Mouse (Mus musculus): ENCODE measurements around the gene Trpm6. TPM values are rescaled to one million over a fixed set of nuclear protein-coding genes. Genes with fewer than 3 reads are reported as not detected.

The Trpm6 gene
- polyA plus RNA-seq, 1 experiment from 2014 or later: 0.27 TPM

GRCm38 (mm10) chr19:18757706-18758105 is 7.9 kb downstream of the Trpm6 start:
- H3K4me1 ChIP-seq (ENCODE audit: control insufficient read depth, insufficient read depth, low read length): no peaks in the 10 kb centered on the region
- ATAC-seq (ENCODE audit: low read depth): no peak
- H3K36me3 ChIP-seq (ENCODE audit: control insufficient read depth, insufficient read depth, low read length): no peaks in the 10 kb centered on the region
- no peak overlapping the region for H3K9ac ChIP-seq (replicated peaks; ENCODE audit: low read depth, low read length)
- H3K4me2 ChIP-seq (ENCODE audit: low read depth, low read length): no peak overlapping the region
- H3K9me3 ChIP-seq (ENCODE audit: control insufficient read depth, low read length): no peaks in the 10 kb centered on the region
- no peak overlapping the region for H3K4me3 ChIP-seq (ENCODE audit: low read depth, low read length)
- H3K27me3 ChIP-seq (ENCODE audit: control insufficient read depth, insufficient read depth, low read length): no peaks in the 10 kb centered on the region
- WGBS: 76% methylated on average over 4 of the region's 4 CpGs
- H3K27ac ChIP-seq (ENCODE audit: low read depth, low read length): no peak overlapping the region

DNA sequence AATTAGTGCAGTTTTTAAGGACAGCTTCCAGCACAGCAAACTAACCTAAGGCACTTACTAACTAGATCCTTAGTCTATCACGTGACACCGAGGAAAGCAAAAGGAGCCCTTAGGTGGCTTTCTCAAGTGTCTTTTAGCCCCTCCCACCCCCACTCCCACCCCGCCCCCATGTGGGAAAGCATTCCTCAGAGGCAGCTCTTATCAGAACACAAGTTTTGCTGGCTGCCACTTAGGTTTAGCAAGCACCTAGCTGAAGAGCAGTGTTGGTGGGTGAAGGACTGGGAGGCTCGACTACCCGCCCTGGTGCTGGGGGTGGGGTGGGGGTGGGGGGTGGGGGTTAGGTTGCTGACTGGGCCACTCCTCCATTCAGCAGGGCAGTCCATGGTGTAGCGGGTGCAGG is 8.5 kb downstream of the Trpm6 start:
- Histone ChIP-seq H3K36me3 (ENCODE audit: control insufficient read depth, insufficient read depth, low read length) (no peaks in the 10 kb centered on the region), H3K4me2 (ENCODE audit: low read depth, low read length) (no peak overlapping the region), H3K9ac (replicated peaks; ENCODE audit: low read depth, low read length) (no peak overlapping the region), H3K4me1 (ENCODE audit: control insufficient read depth, insufficient read depth, low read length) (no peaks in the 10 kb centered on the region), H3K27ac (ENCODE audit: low read depth, low read length) (no peak overlapping the region), H3K27me3 (ENCODE audit: control insufficient read depth, insufficient read depth, low read length) (no peaks in the 10 kb centered on the region), H3K9me3 (ENCODE audit: control insufficient read depth, low read length) (no peaks in the 10 kb centered on the region), H3K4me3 (ENCODE audit: low read depth, low read length) (no peak overlapping the region)
- no peak for ATAC-seq (ENCODE audit: low read depth)
- 55% methylated on average over 6 of the region's 6 CpGs for WGBS

DNA sequence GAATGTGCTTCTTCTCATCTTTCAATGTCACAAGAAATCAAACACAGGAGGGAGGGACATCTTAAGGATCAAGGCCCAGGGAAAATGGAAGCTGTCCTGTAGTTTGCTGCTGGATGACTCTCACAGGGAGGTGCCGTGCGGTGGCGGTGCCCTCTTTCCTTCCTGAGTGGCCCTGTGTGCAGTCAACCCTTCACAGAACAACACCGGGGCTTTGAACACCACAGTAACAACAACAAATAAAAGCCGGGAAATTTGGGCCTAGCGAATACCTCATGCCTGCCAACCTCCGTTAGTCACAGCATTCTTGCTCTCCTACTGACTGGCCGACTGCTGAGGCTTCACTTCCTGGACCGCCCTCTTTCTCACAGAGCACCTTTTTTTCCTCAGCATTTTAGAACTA is 9.1 kb downstream of the Trpm6 start:
- H3K4me1 ChIP-seq (ENCODE audit: control insufficient read depth, insufficient read depth, low read length): no peaks in the 10 kb centered on the region
- ATAC-seq (ENCODE audit: low read depth): no peak
- no peak overlapping the region for H3K4me2 ChIP-seq (ENCODE audit: low read depth, low read length)
- H3K36me3 ChIP-seq (ENCODE audit: control insufficient read depth, insufficient read depth, low read length): no peaks in the 10 kb centered on the region
- no peak overlapping the region for H3K9ac ChIP-seq (replicated peaks; ENCODE audit: low read depth, low read length)
- H3K27ac ChIP-seq (ENCODE audit: low read depth, low read length): no peak overlapping the region
- no peaks in the 10 kb centered on the region for H3K27me3 ChIP-seq (ENCODE audit: control insufficient read depth, insufficient read depth, low read length)
- H3K4me3 ChIP-seq (ENCODE audit: low read depth, low read length): no peak overlapping the region
- H3K9me3 ChIP-seq (ENCODE audit: control insufficient read depth, low read length): no peaks in the 10 kb centered on the region
- WGBS: 54% methylated on average over 9 of the region's 9 CpGs

DNA sequence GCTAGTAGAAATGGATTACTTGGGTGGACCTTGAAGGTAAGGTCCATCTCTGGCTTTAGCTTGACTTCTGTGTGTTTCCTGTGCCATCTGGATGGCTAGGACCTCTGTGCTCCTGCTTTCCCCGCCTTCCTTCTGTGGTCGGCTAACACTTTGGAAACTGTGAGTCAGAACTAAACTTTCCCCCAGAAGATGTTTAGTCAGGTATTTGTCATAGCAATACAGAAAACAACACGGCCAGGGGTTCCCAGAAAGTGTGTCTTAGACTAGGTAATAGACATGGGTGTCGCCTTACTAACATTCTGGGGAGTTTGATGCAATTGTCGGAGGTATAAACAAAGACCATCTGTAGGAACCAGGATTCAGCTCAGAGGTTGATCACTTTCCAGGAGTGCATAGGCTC is 16.6 kb downstream of the Trpm6 start:
- H3K9ac ChIP-seq (replicated peaks; ENCODE audit: low read depth, low read length): no peak overlapping the region

DNA sequence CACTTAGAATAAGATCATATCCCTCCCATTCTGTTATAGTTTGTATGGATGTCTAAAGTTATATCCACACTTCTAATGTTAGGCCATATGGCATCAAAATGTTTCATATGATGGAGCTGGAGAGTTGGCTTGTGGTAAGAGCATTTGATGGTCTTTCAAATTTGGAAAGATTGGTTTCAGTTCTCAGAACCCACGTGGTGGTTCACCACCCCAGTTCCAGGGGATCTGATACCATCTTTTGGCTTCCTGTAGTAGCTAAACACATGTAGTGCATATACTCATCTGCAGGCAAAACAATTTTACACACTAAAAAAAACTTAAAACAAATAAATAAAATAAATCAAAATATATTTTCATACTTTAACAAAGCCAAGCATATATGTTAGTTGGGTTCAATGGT is 21.3 kb downstream of the Trpm6 start:
- no peak for ATAC-seq (ENCODE audit: low read depth)
- Histone ChIP-seq H3K9ac (replicated peaks; ENCODE audit: low read depth, low read length) (no peak overlapping the region), H3K4me1 (ENCODE audit: control insufficient read depth, insufficient read depth, low read length) (no peaks in the 10 kb centered on the region), H3K27me3 (ENCODE audit: control insufficient read depth, insufficient read depth, low read length) (no peaks in the 10 kb centered on the region), H3K4me2 (ENCODE audit: low read depth, low read length) (no peak overlapping the region), H3K27ac (ENCODE audit: low read depth, low read length) (no peak overlapping the region), H3K9me3 (ENCODE audit: control insufficient read depth, low read length) (no peaks in the 10 kb centered on the region), H3K36me3 (ENCODE audit: control insufficient read depth, insufficient read depth, low read length) (no peaks in the 10 kb centered on the region), H3K4me3 (ENCODE audit: low read depth, low read length) (no peak overlapping the region)
- WGBS: 79% methylated on average over 1 of the region's 1 CpGs

More for the DNA sequence above, 16.6 kb downstream of the Trpm6 start:
- no peak overlapping the region for H3K4me2 ChIP-seq (ENCODE audit: low read depth, low read length)
- no peaks in the 10 kb centered on the region for H3K4me1 ChIP-seq (ENCODE audit: control insufficient read depth, insufficient read depth, low read length)
- no peaks in the 10 kb centered on the region for H3K36me3 ChIP-seq (ENCODE audit: control insufficient read depth, insufficient read depth, low read length)
- H3K9me3 ChIP-seq (ENCODE audit: control insufficient read depth, low read length): no peaks in the 10 kb centered on the region
- H3K27ac ChIP-seq (ENCODE audit: low read depth, low read length): no peak overlapping the region
- H3K4me3 ChIP-seq (ENCODE audit: low read depth, low read length): no peak overlapping the region
- no peak for ATAC-seq (ENCODE audit: low read depth)
- 88% methylated on average over 5 of the region's 5 CpGs for WGBS
- no peaks in the 10 kb centered on the region for H3K27me3 ChIP-seq (ENCODE audit: control insufficient read depth, insufficient read depth, low read length)

- whole genome bisulfite sequencing: 78% methylated on average over 1 of the region's 1 CpGs
- Histone ChIP-seq H3K9me3 (ENCODE audit: control insufficient read depth, low read length) (no peaks in the 10 kb centered on the region), H3K36me3 (ENCODE audit: control insufficient read depth, insufficient read depth, low read length) (no peaks in the 10 kb centered on the region), H3K27me3 (ENCODE audit: control insufficient read depth, insufficient read depth, low read length) (no peaks in the 10 kb centered on the region), H3K9ac (replicated peaks; ENCODE audit: low read depth, low read length) (no peak overlapping the region), H3K4me2 (ENCODE audit: low read depth, low read length) (no peak overlapping the region), H3K27ac (ENCODE audit: low read depth, low read length) (no peak overlapping the region), H3K4me3 (ENCODE audit: low read depth, low read length) (no peak overlapping the region), H3K4me1 (ENCODE audit: control insufficient read depth, insufficient read depth, low read length) (no peaks in the 10 kb centered on the region)
- no peak for ATAC-seq (ENCODE audit: low read depth)
These were observed 21.8 kb downstream of the Trpm6 start for GRCm38 (mm10) chr19:18771561-18771960.

DNA sequence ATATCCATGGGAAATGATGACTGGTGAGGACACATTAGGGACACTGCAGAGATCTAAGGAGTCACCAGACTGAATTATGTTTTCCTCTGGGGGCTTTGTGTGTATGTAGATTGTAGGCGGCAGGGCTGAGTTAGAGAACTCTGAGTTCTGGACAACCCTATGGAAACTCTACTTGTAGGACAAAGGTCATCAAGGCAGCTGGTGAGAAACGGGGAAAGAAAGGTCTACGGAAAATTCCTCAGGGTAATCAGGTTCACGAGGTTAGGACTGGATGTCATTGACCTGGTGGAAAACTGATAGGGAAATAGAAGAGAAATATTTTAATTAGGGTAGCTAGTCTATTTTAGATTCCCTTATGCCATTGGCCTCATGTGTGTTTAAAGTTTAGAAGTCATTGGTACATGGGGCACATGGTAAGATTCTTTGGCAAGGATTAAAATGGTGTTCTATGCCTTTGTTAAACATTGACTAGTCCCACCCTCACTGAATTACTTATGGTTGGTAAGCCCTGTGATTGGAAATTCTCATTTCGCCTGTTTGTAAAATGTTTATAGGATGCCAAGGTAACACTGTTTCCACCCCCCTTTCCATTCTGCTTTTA is 23.2 kb downstream of the Trpm6 start:
- H3K4me3 ChIP-seq (ENCODE audit: low read depth, low read length): no peak overlapping the region
- 87% methylated on average over 5 of the region's 5 CpGs for WGBS
- no peaks in the 10 kb centered on the region for H3K4me1 ChIP-seq (ENCODE audit: control insufficient read depth, insufficient read depth, low read length)
- no peak for ATAC-seq (ENCODE audit: low read depth)
- no peaks in the 10 kb centered on the region for H3K27me3 ChIP-seq (ENCODE audit: control insufficient read depth, insufficient read depth, low read length)
- H3K27ac ChIP-seq (ENCODE audit: low read depth, low read length): no peak overlapping the region
- H3K36me3 ChIP-seq (ENCODE audit: control insufficient read depth, insufficient read depth, low read length): no peaks in the 10 kb centered on the region
- H3K9ac ChIP-seq (replicated peaks; ENCODE audit: low read depth, low read length): no peak overlapping the region
- no peak overlapping the region for H3K4me2 ChIP-seq (ENCODE audit: low read depth, low read length)
- no peaks in the 10 kb centered on the region for H3K9me3 ChIP-seq (ENCODE audit: control insufficient read depth, low read length)

GRCm38 (mm10) chr19:18774085-18774484 is 24.3 kb downstream of the Trpm6 start:
- no peaks in the 10 kb centered on the region for H3K4me1 ChIP-seq (ENCODE audit: control insufficient read depth, insufficient read depth, low read length)
- H3K9me3 ChIP-seq (ENCODE audit: control insufficient read depth, low read length): no peaks in the 10 kb centered on the region
- no peak for ATAC-seq (ENCODE audit: low read depth)
- H3K36me3 ChIP-seq (ENCODE audit: control insufficient read depth, insufficient read depth, low read length): no peaks in the 10 kb centered on the region
- 50% methylated on average over 1 of the region's 1 CpGs for WGBS
- H3K27me3 ChIP-seq (ENCODE audit: control insufficient read depth, insufficient read depth, low read length): no peaks in the 10 kb centered on the region
- H3K4me2 ChIP-seq (ENCODE audit: low read depth, low read length): no peak overlapping the region
- no peak overlapping the region for H3K4me3 ChIP-seq (ENCODE audit: low read depth, low read length)
- H3K27ac ChIP-seq (ENCODE audit: low read depth, low read length): no peak overlapping the region
- H3K9ac ChIP-seq (replicated peaks; ENCODE audit: low read depth, low read length): no peak overlapping the region

DNA sequence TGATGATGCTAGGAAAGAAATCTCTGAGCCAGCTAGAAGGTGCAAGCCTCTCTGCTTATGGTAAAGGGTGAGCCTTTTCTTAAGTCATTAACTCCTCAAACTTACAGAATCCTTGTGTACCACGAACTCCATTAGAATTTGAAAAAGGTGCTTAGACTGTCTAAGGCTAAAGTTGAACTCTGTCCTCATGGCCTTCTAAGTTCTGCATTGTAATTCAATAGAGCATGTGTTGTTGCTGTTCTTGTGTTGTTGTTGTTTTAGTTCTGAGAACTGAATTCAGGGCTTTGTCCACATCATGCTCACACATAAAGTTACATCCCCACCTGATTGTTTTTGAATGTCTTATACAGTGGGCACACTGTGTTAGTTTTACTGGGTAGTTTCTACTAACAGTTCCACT is 49.9 kb downstream of the Trpm6 start:
- WGBS: 71% methylated on average over 1 of the region's 1 CpGs
- Histone ChIP-seq H3K9me3 (ENCODE audit: control insufficient read depth, low read length) (no peaks in the 10 kb centered on the region), H3K27me3 (ENCODE audit: control insufficient read depth, insufficient read depth, low read length) (no peaks in the 10 kb centered on the region), H3K4me3 (ENCODE audit: low read depth, low read length) (no peak overlapping the region), H3K9ac (replicated peaks; ENCODE audit: low read depth, low read length) (no peak overlapping the region), H3K4me2 (ENCODE audit: low read depth, low read length) (no peak overlapping the region), H3K4me1 (ENCODE audit: control insufficient read depth, insufficient read depth, low read length) (no peaks in the 10 kb centered on the region), H3K27ac (ENCODE audit: low read depth, low read length) (no peak overlapping the region), H3K36me3 (ENCODE audit: control insufficient read depth, insufficient read depth, low read length) (no peaks in the 10 kb centered on the region)
- ATAC-seq (ENCODE audit: low read depth): no peak
